Mouse (Mus musculus) cerebellum, adult 9-10 months (tissue): ENCODE measurements around the gene Olfr1424.
"Not testable (repeated sequence)": the region's sequence is repeated elsewhere in the genome, so short reads cannot be mapped to it uniquely, and the experiment has no call there.

Experiments
- DNase-seq: peaks from one replicate; pipeline ENCODE4 v3.0.0; 2022

Gene Olfr1424

DNA sequence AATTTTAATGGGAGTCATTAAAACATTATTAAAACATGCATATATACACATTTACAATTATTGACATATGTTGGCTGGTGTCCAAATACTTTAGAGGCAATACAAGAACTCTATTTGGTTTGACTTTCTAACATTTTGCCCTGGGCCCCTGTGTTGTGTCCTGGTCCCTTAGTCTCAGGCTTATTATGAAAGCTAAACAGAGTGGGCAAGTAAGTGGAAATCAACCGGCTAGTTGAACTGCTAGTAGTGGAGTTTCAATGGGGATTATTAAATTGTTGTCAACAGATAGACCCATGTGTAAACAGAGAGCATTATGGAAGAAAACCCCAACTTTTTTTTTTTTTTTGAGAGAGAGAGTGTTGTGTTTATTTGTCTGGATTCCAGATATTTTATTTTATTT lies at the start of gene Olfr1424:
TSS of gene Olfr1424 (minus strand) at position 101 of the 400 bp plus-strand sequence.
- DNase-seq: not testable (repeated sequence)

DNA sequence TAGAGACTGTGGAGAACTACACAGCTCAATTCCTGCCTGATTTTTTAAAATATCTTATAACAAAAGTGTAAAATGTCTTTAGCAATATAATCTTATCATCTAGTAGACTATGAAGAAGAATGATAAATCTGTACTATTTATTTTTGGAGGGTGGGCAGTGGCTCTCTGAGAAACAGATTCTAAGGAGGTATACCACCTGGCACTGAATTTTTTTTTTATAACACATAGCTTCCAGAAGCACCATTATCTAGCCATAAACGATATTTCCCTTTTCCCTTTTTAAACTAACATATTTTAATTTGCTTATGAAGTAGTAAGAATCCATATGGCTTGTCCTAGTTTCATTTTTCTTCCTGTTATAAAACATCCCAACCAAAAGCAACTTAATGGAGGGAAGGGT lies 42.1 kb upstream of the Olfr1424 start:
- no peak for DNase-seq

DNA sequence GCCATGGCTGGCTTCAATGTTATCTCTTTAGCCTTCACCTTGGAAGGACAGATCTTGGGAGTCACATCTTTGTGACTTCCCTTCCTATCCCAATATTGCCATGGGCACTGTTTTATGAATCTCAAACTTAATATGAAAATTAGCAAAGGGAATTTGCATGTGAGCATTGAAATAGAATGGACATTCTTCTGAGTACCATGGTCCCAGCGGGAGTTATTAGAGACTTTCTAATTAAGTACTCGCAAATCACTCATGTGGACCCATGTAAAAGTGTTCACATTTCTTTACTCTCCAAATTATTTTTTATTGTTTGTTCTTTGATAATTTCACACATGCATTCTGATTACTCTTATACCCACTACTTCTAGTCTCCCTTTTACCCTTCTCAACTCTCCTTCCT lies 40.8 kb upstream of the Olfr1424 start, which contains the start of gene Olfr1427:
TSS of gene Olfr1427 (minus strand) at position 101 of the 400 bp plus-strand sequence.
- DNase-seq: no peak

DNA sequence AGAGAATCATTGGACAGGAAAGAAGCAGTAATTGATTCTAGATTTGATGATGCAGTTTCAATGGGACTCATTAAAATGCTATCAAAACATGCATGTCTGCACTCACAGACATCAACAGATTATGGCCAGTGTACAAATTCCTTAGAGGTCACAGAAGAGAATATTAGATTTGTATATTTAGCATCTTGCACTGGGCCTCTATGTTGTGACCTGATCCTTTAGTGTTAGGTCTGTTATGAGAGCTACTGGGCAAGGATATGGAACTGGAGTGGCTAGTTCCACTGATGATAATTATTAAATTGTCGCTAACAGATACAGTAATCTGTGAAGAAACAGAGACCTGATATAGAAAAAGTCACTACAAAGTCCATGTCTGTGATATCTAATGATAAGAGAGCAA lies 29.4 kb upstream of the Olfr1424 start, which contains the start of gene Olfr1426:
TSS of gene Olfr1426 (minus strand) at position 101 of the 400 bp plus-strand sequence.
- DNase-seq: no peak

DNA sequence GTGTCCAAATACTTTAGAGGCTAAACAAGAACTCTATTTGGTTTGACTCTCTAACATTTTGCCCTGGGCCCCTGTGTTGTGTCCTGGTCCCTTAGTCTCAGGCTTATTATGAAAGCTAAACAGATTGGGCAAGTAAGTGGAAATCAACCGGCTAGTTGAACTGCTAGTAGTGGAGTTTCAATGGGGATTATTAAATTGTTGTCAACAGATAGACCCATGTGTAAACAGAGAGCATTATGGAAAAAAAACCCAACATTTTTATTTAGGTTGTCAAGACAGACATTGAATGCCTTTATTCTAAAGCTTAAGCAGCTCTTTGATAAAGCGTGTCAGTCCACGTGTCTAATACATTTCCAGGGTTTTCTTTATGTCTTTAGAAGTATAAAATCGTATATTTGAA lies 15.1 kb upstream of the Olfr1424 start, which contains the start of gene Olfr1425:
TSS of gene Olfr1425 (minus strand) at position 101 of the 400 bp plus-strand sequence.
- not testable (repeated sequence) for DNase-seq

DNA sequence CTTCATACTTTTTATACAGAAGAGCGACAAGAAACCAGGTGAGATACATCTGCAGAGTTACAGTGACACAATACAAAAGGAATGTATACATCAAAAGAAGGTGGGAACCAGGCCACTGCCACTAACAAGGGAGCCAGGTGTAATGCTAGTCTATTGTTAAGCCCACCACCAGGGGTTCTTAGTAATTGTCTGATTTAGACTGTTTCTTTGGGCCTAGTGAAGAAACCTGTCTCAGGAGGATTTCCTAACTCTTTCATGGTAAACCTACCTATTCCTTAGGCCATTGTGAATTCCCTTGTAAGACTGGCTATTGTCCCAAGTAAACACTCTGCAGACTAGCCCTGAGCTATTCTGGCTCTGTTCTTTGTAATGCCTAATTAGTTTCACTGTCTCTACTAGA lies 7.1 kb upstream of the Olfr1424 start:
- DNase-seq: not testable (repeated sequence)

DNA sequence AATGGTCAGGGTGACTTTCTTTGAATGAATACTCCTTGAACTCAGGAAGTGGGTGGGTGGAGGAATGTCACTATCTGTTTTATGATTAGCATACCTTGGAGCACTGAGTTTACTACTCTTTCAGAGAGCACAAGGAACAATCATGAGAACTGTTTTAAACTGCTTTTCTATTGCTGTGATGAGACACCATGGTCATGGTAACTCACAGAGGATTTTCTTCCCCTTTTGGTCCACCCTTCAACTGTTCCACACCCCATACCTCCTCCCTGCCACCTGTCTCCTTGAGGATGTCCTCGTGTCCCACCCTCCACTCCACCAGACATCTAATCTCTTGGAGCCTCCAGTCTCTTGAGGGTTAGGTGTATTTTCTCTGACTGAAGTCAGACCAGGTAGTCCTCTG lies 5.3 kb upstream of the Olfr1424 start:
- not testable (repeated sequence) for DNase-seq

DNA sequence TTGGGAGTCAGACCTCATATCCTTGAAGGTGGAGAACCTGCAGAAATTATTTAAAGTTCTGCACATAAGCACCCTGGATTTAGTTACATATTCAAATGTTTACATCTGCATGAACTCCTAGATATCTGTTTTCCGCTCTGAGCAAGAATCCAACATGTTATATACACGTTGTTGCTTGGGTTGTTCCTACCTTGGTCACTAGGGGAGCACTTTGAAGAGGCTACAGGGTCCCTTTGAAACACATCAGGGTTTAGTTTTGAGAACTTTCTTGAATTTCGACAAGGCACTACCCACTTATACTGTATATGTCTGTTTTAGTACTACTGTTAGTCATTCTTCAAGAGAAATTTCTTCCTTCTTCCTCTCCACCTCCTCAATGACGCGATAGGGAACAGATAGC lies 19.3 kb downstream of the Olfr1424 start:
- DNase-seq: no peak

DNA sequence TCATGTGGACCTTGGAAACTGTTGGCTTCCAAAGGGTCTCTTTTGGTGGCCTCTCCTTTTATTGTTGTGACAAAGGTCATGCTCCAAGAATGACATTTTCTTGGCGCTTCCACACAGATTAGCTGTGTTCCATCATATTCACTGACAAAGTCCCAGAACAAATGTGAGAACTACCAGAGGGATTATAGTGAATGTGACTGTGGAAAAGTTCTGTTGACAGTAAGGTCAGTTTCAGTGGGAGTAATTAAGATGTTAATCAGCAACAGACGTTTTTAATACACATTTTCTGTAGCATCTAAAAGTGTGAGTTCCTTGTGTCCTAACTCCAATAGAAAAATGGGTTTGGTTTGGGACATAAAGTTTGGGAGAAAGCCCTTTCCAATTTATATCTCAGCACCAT lies 21.3 kb downstream of the Olfr1424 start, which contains the start of gene Olfr1423:
TSS of gene Olfr1423 (minus strand) at position 101 of the 400 bp plus-strand sequence.
- DNase-seq: no peak

DNA sequence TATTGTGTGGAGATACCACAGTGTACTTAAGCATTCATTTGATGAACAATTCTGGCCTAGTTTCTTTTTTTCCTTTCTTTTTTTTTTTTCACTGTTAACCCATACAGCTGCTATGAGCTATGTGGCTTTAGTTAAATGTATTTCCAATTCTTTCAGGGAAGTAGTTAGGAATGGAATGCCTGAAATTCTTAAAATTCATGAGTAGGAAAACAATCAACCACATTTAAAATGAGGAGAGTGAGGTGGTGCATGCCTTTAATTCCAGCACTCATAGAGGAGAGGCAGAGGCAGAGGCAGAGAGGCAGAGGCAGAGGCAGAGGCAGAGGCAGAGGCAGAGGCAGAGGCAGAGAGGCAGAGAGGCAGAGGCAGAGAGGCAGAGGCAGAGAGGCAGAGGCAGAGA lies 24.8 kb downstream of the Olfr1424 start:
- no peak for DNase-seq

DNA sequence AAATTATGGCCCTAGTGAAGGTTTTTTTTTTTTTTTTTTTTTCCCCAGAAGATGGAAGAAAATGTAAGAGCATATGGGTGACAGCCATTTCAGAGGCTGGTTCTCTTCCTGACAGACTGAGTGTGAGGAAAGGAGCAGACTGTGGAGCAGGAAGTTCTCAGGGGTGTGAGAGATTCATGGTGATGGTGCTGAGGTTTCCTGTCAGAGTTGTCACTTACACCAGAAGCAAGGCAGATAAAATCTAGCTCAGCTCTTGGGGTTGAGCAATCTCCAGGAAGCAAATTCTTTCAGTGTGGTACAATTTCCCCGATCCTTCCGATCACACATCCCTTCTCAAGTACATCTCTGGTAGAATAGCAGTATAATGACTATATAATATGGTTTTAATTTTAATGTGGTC lies 35.9 kb downstream of the Olfr1424 start:
- DNase-seq: no peak

DNA sequence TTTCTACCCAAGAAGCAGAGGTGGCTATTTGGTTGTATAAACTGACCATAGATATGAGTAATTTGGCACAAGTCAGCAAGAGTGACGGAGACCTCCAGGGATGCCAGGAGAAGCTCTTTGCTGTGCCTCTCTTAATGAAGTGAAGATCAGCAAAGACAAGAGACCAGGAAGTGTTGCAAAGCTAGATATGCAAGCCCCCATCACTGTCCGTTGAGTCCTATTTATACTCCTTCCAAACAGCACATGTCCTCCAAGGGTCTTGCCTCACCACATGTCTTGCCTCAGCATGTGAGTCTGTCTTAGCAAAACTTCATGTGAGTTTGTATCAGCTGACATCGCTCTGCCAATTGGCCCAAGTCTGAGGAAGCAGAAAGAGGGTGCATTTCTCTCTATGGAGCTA lies 37.1 kb downstream of the Olfr1424 start:
- no peak for DNase-seq

DNA sequence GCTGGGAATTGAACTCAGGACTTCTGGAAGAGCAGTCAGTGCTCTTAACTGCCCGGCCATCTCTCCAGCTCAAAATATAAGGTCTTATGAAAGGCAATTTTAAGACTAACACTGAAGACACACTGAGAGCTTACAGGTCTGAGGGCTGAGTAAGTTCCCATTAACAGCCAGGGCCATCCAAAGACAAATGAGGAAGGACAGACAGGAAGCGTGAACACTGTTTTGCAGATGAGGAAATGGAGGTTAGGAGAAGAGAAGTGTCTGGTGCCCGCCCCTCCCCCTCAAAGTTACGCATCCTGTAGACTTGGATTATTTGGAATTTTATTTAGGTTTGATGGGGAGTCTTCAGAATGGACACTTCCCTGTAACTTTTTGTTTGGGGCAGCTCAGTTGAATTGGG lies 38.3 kb downstream of the Olfr1424 start:
- DNase-seq: no peak

DNA sequence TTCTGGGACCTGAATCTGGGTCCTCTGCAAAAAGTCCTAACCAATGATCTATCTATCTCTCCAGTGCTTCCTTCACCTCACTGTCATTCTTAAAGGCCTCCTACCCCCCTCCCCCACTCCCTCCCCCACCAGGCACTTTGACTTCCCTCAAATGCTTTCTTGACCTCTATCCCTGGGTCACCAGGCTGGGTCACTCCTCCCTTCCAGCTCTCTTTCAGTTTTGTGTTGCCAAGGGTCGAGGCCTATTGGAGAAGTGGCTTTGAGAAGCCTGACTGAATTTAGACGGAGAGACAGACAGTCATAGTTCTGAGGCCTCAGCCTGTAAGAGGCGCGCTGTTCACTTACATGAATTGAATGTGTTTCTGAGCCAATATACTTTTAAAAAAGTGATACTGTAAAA lies 46.3 kb downstream of the Olfr1424 start:
- DNase-seq: no peak

DNA sequence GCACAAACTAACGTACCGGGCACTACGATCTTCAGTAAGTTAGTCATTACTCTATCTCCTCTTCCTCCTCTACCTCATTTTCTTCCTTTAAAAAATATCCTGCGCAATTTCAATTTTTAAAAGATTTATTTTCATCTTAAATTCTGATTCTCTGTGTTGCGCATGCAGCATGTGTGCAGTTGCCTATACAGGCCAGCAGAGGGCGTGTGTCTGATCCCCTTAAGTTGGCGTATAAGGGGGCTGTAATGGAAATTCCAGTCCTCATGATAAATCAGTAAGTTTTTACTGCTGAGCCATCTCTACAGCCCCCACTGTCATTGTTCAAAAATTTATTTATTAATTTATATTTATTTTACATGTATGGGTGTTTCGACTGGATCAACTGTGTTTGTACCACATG lies 46.8 kb downstream of the Olfr1424 start:
- DNase-seq: no peak

DNA sequence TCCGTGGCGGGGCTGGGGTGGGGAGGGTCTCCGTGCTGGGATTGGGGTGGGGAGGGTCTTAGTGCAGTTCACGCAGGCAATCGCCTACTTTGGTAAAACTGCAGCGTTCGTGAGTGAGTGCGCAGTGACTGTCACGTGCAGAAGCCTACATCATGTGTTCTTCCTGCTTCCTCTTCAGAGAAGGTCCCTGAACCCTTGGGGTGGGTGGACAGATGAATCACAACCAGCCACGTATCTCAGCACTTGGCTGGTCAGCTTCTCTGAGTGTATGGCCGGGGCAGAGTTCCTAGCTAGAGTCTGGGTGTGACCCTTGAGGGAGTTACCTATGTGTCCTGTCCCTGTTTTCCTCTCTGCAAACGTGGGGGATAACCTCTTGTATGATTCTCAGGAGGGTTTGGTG lies 49.3 kb downstream of the Olfr1424 start:
- peak; percentile 53 for DNase-seq

DNA sequence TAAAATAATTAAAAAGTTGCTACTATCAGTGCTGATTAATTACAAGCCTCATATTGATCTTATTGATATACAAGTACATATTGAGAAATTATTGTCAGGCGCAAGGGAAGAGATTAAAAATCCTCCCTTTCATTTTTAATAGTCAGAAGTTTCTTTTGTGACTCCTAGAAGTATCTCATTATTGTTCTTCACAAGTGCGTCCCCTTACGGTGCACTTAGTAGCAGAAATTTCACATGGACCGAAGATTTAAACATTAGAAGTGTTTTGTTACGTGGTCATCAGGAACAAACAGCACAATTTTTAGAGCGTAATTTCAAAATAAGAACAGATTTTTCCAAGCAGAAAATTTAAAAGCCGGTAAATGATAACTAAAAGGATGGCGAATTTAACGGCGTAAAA lies 49.9 kb downstream of the Olfr1424 start:
- DNase-seq: no peak

DNA sequence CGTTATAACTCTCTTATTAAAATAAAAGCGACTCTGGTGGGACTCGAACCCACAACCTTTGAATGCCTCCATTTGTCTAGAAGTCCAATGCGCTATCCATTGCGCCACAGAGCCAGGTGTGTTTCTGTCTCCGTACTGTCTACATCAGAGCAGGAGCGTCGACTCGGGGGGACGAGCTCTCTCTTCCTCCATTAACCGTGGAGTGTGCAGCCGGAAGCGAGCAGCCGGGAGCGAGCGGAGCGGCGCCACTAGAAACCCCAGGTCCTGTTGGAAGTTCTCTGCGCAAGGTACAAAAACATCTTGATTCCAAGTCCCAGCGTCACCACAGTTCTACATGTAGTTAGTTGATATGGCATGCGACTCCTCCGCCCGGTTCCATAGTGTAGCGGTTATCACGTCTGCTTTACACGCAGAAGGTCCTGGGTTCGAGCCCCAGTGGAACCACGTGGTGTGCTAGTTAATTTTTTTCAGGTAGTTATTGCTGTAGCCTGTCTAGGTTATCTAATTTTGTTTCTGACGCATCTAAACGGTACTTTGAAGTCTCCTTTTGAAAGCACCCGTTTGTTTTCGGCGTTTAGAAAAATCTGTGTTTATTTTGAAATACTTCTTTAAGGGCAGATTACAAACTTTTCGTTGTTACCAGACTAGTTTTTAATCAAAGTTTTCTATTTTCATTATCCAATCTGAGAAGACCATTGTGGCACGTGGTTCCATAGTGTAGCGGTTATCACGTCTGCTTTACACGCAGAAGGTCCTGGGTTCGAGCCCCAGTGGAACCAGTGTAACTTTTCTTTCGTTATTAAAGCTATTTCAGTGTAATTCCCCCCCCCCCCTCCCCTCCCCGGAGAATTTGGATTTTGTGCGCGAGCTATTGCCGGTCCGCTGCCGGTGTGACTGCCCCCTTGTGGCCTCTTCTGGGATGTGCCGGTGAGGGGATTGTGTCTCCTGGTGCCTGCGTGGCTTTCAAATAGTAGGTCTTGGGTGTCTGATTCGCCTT lies 50.6 kb downstream of the Olfr1424 start:
- DNase-seq: peak; percentile 94

DNA sequence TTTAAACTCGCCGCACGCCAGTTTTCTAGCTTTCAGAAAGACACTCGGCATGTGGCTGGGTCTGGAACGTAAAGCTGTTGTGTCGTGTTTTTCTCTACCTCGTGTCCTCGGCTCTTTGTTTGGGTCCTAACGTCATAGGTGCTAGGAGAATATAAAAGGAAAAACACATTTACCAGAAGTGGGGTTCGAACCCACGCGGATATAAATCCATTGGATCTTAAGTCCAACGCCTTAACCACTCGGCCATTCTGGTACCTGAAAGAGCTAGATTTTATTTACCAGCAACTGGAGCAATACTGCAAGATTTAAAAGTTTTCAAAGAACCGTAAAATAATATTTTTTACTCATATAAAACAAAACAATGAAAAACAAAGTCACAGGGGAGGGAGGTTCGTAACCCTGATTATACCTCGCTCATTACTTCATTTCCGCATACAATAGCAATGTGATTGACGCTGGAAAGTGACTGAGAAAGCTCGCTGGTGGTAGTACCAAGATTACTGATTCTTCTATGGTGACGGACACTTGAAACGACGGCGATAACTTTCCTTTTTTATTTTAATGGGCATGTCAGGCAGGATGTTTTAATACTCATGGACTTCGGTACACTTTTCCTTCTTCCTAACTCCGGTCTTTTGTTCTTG lies 51.4 kb downstream of the Olfr1424 start:
- DNase-seq: peak; percentile 93

DNA sequence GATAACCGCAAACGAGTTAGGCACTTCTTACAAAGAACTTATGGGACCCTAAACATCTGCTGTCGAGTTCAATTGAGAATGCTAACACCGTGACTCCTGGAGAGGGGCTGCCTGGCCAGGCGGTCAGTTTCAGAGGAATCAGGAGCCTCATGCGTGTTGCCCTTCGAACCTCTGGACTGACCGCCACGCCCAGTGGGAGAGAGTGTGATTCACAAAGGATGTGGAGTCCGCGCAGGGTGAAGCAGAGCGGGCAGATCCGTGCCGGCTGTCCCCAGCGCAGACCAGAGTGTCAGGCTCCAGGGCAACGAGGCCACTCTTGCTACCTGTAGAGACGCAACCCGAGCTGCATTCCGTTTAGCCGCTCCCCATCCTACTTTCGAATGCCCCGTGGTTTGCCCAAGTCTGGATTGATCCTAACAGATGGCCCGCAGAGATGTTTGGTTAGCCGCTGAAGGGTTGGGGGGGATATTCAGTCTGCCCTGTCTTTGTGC lies 52.2 kb downstream of the Olfr1424 start:
- peak; percentile 70 for DNase-seq

DNA sequence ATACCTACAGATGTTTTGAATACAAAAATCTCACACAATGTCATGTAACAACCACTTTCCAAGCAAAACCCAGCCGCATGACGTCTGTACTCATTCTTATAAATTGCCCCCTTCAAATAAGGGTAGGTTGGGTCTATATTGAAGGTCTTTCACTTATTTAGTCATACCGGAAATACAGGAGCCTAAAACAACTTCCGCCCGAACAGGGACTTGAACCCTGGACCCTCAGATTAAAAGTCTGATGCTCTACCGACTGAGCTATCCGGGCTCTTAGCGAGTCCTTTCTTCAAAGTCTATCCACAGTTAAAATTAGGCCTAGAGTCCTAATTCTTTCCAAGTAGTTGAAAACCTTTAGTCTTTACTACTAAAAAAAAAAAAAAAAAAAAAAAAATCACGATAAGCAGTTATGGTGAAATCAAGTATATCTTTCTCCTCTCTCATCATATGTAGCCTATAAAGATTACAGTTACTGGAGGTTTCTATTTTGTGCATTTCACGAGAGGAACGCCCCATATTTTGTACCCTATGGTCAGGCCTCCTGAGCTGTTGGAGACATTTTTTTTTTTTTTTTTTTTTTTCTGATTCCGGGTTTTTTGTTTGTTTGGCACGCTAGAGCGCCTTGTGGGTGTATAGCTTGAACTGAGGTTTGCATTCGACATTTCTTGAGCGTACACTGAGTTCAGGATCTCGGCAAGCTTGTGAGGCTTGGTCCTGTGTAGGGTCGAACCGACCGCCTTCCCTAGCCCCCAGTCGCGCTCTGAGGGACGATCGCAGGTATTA lies 52.8 kb downstream of the Olfr1424 start:
- DNase-seq: peak; percentile 85
